Mouse (Mus musculus): ENCODE results near the gene Cdon.

- TF ChIP-seq CTCF (IDR thresholded peaks at IDR 0.05; ENCODE audit: low read depth, low read length), result no peak
- no peak for TF ChIP-seq TAL1 (conservative IDR thresholded peaks at IDR 0.05; ENCODE audit: low read depth, low read length)
- no peak for TF ChIP-seq GATA1 (IDR thresholded peaks at IDR 0.05; ENCODE audit: borderline replicate concordance, low read length)
- TF ChIP-seq POLR2AphosphoS5 (IDR thresholded peaks at IDR 0.05; ENCODE audit: insufficient replicate concordance, low read depth, low read length), result no peak
- no peak for TF ChIP-seq GATA2 (IDR thresholded peaks at IDR 0.05; ENCODE audit: borderline replicate concordance, low read depth, low read length)
These were observed 93.0 kb downstream of the Cdon start for GRCm38 (mm10) chr9:35513900-35514299.

Measured in G1E (cell line).